Mouse (Mus musculus): ENCODE results near the gene Tlr6.

- TF ChIP-seq POLR2A (IDR thresholded peaks at IDR 0.05; ENCODE audit: borderline replicate concordance, control insufficient read depth, low read depth, low read length) (no peak), CTCF (IDR thresholded peaks at IDR 0.05; ENCODE audit: control insufficient read depth, insufficient read depth, low read length) (no peak)
Observed at GRCm38 (mm10) chr5:64977128-64977527, 17.2 kb upstream of the Tlr6 start.

Data from bone marrow, adult 2 months (tissue).